Comparison of ENCODE assay signal across 29 mouse cellular contexts in the genomic region with DNA sequence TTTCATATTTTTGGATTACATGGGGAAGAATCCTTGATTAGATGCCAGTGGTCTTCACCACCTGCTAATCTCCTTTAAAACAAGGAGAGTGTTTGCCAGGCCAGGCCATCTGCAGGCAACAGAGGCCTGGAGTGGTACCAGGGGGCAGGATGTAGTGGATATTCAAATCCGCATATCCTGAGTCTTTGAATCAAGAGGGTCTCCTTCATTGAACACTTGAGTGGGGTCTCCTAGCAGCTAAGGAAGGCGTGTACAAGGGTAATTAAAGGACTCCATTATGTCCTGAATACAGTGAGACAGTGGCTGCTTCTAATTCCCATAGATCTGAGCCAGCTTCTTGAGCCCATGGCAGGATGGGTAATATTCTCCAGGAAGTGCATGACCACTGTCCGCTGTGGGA.
DNase-seq lines count a peak whose midpoint lies in the region; ATAC-seq and TF ChIP-seq lines count a peak whose summit lies in the region.
"Had no signal": no experiment of that assay in that cellular context is flagged by ENCODE, and none has a peak within 500 bp of the region (broad histone marks: within the 10 kb centered on the region; RNA-seq: fewer than 3 reads in every experiment).

No protein-coding gene starts in this region.

- no peaks in the 10 kb centered on the region for H3K36me3 ChIP-seq in forebrain, embryonic 13.5 days (ENCODE audit: poor library complexity, severe bottlenecking)
- no peaks in the 10 kb centered on the region for H3K36me3 ChIP-seq in forebrain, embryonic 11.5 days (ENCODE audit: control insufficient read depth, insufficient read depth, low read length)
- H3K36me3 ChIP-seq in hindbrain, embryonic 16.5 days (ENCODE audit: control insufficient read depth, insufficient read depth, low read length), result no peaks in the 10 kb centered on the region
- H3K36me3 ChIP-seq in hindbrain, embryonic 14.5 days (replicated peaks; ENCODE audit: control insufficient read depth, insufficient read depth), result no peaks in the 10 kb centered on the region
- no peaks in the 10 kb centered on the region for H3K36me3 ChIP-seq in midbrain, postnatal 0 days (ENCODE audit: insufficient read depth, low read length)
- H3K36me3 ChIP-seq in midbrain, embryonic 11.5 days (ENCODE audit: control insufficient read depth, insufficient read depth, low read length), result no peaks in the 10 kb centered on the region
- H3K36me3 ChIP-seq: embryonic facial prominence, embryonic 10.5 days; embryonic facial prominence, embryonic 15.5 days; heart, embryonic 13.5 days; limb, embryonic 12.5 days; liver, embryonic 15.5 days; neural tube, embryonic 15.5 days had no signal

- H3K27me3 ChIP-seq in forebrain, embryonic 13.5 days, result no peaks in the 10 kb centered on the region
- H3K27me3 ChIP-seq in forebrain, embryonic 11.5 days (ENCODE audit: control insufficient read depth, insufficient read depth, low read length), result no peaks in the 10 kb centered on the region
- H3K27me3 ChIP-seq in hindbrain, embryonic 16.5 days (replicated peaks; ENCODE audit: control insufficient read depth, insufficient read depth, low read length), result no peaks in the 10 kb centered on the region
- no peaks in the 10 kb centered on the region for H3K27me3 ChIP-seq in hindbrain, embryonic 14.5 days (ENCODE audit: control insufficient read depth, insufficient read depth, low read length)
- H3K27me3 ChIP-seq in midbrain, postnatal 0 days (ENCODE audit: insufficient read depth, low read length), result no peaks in the 10 kb centered on the region
- no peaks in the 10 kb centered on the region for H3K27me3 ChIP-seq in midbrain, embryonic 11.5 days (ENCODE audit: control insufficient read depth, insufficient read depth, low read length)
- H3K27me3 ChIP-seq: CH12.LX; embryonic facial prominence, embryonic 15.5 days; heart, embryonic 13.5 days; limb, embryonic 12.5 days; liver, embryonic 15.5 days; neural tube, embryonic 15.5 days had no signal

- no peak overlapping the region for H3K9ac ChIP-seq in forebrain, embryonic 13.5 days
- no peak overlapping the region for H3K9ac ChIP-seq in forebrain, embryonic 11.5 days (ENCODE audit: low read length)
- H3K9ac ChIP-seq in hindbrain, embryonic 16.5 days (ENCODE audit: low read depth, low read length), result no peak overlapping the region
- no peak overlapping the region for H3K9ac ChIP-seq in hindbrain, embryonic 14.5 days
- no peak overlapping the region for H3K9ac ChIP-seq in midbrain, postnatal 0 days (replicated peaks; ENCODE audit: low read length, poor library complexity, severe bottlenecking)
- H3K9ac ChIP-seq in midbrain, embryonic 11.5 days (ENCODE audit: low read length), result no peak overlapping the region
- H3K9ac ChIP-seq: embryonic facial prominence, embryonic 15.5 days; heart, embryonic 13.5 days; limb, embryonic 12.5 days; liver, embryonic 15.5 days; lung, embryonic 14.5 days; neural tube, embryonic 15.5 days had no signal

- TF ChIP-seq CTCF in midbrain, postnatal 0 days (IDR thresholded peaks at IDR 0.05), result no peak

- H3K9me3 ChIP-seq in forebrain, embryonic 13.5 days (replicated peaks), result no peaks in the 10 kb centered on the region
- no peaks in the 10 kb centered on the region for H3K9me3 ChIP-seq in forebrain, embryonic 11.5 days (ENCODE audit: control insufficient read depth, low read length)
- no peaks in the 10 kb centered on the region for H3K9me3 ChIP-seq in hindbrain, embryonic 16.5 days (ENCODE audit: control insufficient read depth, low read length)
- H3K9me3 ChIP-seq in hindbrain, embryonic 14.5 days (ENCODE audit: control insufficient read depth, low read length), result no peaks in the 10 kb centered on the region
- H3K9me3 ChIP-seq in midbrain, postnatal 0 days (ENCODE audit: low read length), result no peaks in the 10 kb centered on the region
- H3K9me3 ChIP-seq in midbrain, embryonic 11.5 days (ENCODE audit: control insufficient read depth, low read length), result no peaks in the 10 kb centered on the region
- H3K9me3 ChIP-seq: embryonic facial prominence, embryonic 10.5 days; embryonic facial prominence, embryonic 15.5 days; heart, embryonic 13.5 days; limb, embryonic 12.5 days; liver, embryonic 15.5 days; neural tube, embryonic 15.5 days had no signal

- WGBS in forebrain, embryonic 13.5 days, result 69% methylated on average over 3 of the region's 3 CpGs
- 77% methylated on average over 3 of the region's 3 CpGs for WGBS in forebrain, embryonic 11.5 days
- 82% methylated on average over 3 of the region's 3 CpGs for WGBS in hindbrain, embryonic 16.5 days
- WGBS in hindbrain, embryonic 14.5 days, result 84% methylated on average over 3 of the region's 3 CpGs
- WGBS in midbrain, postnatal 0 days, result 76% methylated on average over 3 of the region's 3 CpGs
- WGBS in midbrain, embryonic 11.5 days, result 76% methylated on average over 3 of the region's 3 CpGs

- H3K27ac ChIP-seq in forebrain, embryonic 13.5 days, result no peak overlapping the region
- H3K27ac ChIP-seq in forebrain, embryonic 11.5 days (ENCODE audit: low read depth, low read length), result no peak overlapping the region
- H3K27ac ChIP-seq in hindbrain, embryonic 16.5 days (ENCODE audit: low read depth, low read length), result no peak overlapping the region
- no peak overlapping the region for H3K27ac ChIP-seq in hindbrain, embryonic 14.5 days
- H3K27ac ChIP-seq in midbrain, postnatal 0 days (ENCODE audit: low read depth, low read length), result no peak overlapping the region
- H3K27ac ChIP-seq in midbrain, embryonic 11.5 days (ENCODE audit: low read depth, low read length), result no peak overlapping the region
- H3K27ac ChIP-seq: embryonic facial prominence, embryonic 10.5 days; embryonic facial prominence, embryonic 15.5 days; gastrocnemius, adult 2 months; heart, embryonic 13.5 days; limb, embryonic 12.5 days; liver, embryonic 15.5 days; neural tube, embryonic 15.5 days had no signal

- peak; percentile 36; the same call in 1 of the 2 replicates for ATAC-seq in forebrain, embryonic 13.5 days
- no peak; the same call in 1 of the 2 replicates for ATAC-seq in forebrain, embryonic 11.5 days (replicated peaks; ENCODE audit: low FRiP score)
- ATAC-seq in hindbrain, embryonic 16.5 days, result peak; percentile 83
- no peak for ATAC-seq in hindbrain, embryonic 14.5 days (ENCODE audit: low FRiP score)
- peak; percentile 60; the same call in 1 of the 2 replicates for ATAC-seq in midbrain, postnatal 0 days (ENCODE audit: low FRiP score)
- no peak for ATAC-seq in midbrain, embryonic 11.5 days (ENCODE audit: low FRiP score)
- ATAC-seq: inflammation-experienced regulatory T-cells, adult 6 months had no signal

- no peak overlapping the region for H3K4me3 ChIP-seq in forebrain, embryonic 13.5 days
- no peak overlapping the region for H3K4me3 ChIP-seq in forebrain, embryonic 11.5 days (ENCODE audit: low read depth, low read length)
- H3K4me3 ChIP-seq in hindbrain, embryonic 16.5 days (ENCODE audit: low read length), result no peak overlapping the region
- no peak overlapping the region for H3K4me3 ChIP-seq in hindbrain, embryonic 14.5 days (replicated peaks; ENCODE audit: low read length)
- H3K4me3 ChIP-seq in midbrain, postnatal 0 days (ENCODE audit: low read depth, low read length), result no peak overlapping the region
- H3K4me3 ChIP-seq in midbrain, embryonic 11.5 days (ENCODE audit: low read depth, low read length), result no peak overlapping the region
- H3K4me3 ChIP-seq: embryonic facial prominence, embryonic 10.5 days; embryonic facial prominence, embryonic 15.5 days; gastrocnemius, adult 2 months; heart, embryonic 13.5 days; limb, embryonic 12.5 days; liver, embryonic 15.5 days; neural tube, embryonic 15.5 days had no signal

- H3K4me1 ChIP-seq in forebrain, embryonic 13.5 days, result no peaks in the 10 kb centered on the region
- no peaks in the 10 kb centered on the region for H3K4me1 ChIP-seq in forebrain, embryonic 11.5 days (replicated peaks; ENCODE audit: control insufficient read depth, insufficient read depth, low read length)
- H3K4me1 ChIP-seq in hindbrain, embryonic 16.5 days (ENCODE audit: control insufficient read depth, insufficient read depth, low read depth, low read length), result no peaks in the 10 kb centered on the region
- no peaks in the 10 kb centered on the region for H3K4me1 ChIP-seq in hindbrain, embryonic 14.5 days (replicated peaks; ENCODE audit: control insufficient read depth, insufficient read depth, low read length)
- H3K4me1 ChIP-seq in midbrain, postnatal 0 days (ENCODE audit: insufficient read depth, low read length), result no peaks in the 10 kb centered on the region
- H3K4me1 ChIP-seq in midbrain, embryonic 11.5 days (ENCODE audit: control insufficient read depth, insufficient read depth, low read length), result no peaks in the 10 kb centered on the region
- H3K4me1 ChIP-seq: embryonic facial prominence, embryonic 10.5 days; embryonic facial prominence, embryonic 15.5 days; heart, embryonic 13.5 days; limb, embryonic 12.5 days; liver, embryonic 15.5 days; neural tube, embryonic 15.5 days had no signal

- DNase-seq in cerebellum, adult 9-11 months, result peak; percentile 1
- no peak for DNase-seq in cerebellum, adult 18-20 months
- no peak for DNase-seq in forebrain, embryonic 11.5 days (ENCODE audit: low spot score)
- DNase-seq in hindbrain, embryonic 14.5 days (ENCODE audit: low spot score), result no peak
- peak; percentile 35 for DNase-seq in midbrain, postnatal 0 days (ENCODE audit: low spot score)
- DNase-seq in midbrain, embryonic 11.5 days (ENCODE audit: low spot score, missing footprints), result no peak
- DNase-seq: adrenal gland, adult 8-10 months; cerebellum, adult 11-12 months; gastrocnemius, adult 2 months; gastrocnemius, postnatal 36 days; heart, postnatal 10 days; kidney, adult 11 months; kidney, postnatal 14 days; layer of hippocampus, adult 9-11 months; lung, embryonic 14.5 days; lung, postnatal 14 days; retina, postnatal 1 day; spleen, adult 18-20 months; thymus, postnatal 14 days had no signal

- no peak overlapping the region for H3K4me2 ChIP-seq in forebrain, embryonic 13.5 days
- H3K4me2 ChIP-seq in forebrain, embryonic 11.5 days (ENCODE audit: low read depth, low read length, severe bottlenecking), result no peak overlapping the region
- no peak overlapping the region for H3K4me2 ChIP-seq in hindbrain, embryonic 16.5 days (ENCODE audit: low read length)
- H3K4me2 ChIP-seq in hindbrain, embryonic 14.5 days (replicated peaks), result no peak overlapping the region
- no peak overlapping the region for H3K4me2 ChIP-seq in midbrain, postnatal 0 days (ENCODE audit: low read depth, low read length, poor library complexity, severe bottlenecking)
- H3K4me2 ChIP-seq in midbrain, embryonic 11.5 days, result no peak overlapping the region
- H3K4me2 ChIP-seq: embryonic facial prominence, embryonic 15.5 days; heart, embryonic 13.5 days; limb, embryonic 12.5 days; liver, embryonic 15.5 days; lung, embryonic 14.5 days; neural tube, embryonic 15.5 days had no signal

Comparison
In these comparisons a context has a peak if more than half of its experiments do, and no peak if none do; other contexts are left out.
1. DNase-seq: peak in cerebellum, adult 9-11 months (single experiment) and midbrain, postnatal 0 days (single experiment); none in cerebellum, adult 18-20 months (0 of 2), forebrain, embryonic 11.5 days (single experiment), hindbrain, embryonic 14.5 days (single experiment) and midbrain, embryonic 11.5 days (single experiment).
2. ATAC-seq: peak in forebrain, embryonic 13.5 days (single experiment), hindbrain, embryonic 16.5 days (single experiment) and midbrain, postnatal 0 days (single experiment); none in forebrain, embryonic 11.5 days (single experiment), hindbrain, embryonic 14.5 days (single experiment) and midbrain, embryonic 11.5 days (single experiment).